Comparison of ENCODE assay signal across 15 mouse cellular contexts in genomic region chr6:100968080-100968856, GRCm38 (mm10).
A peak's percentile ranks its signal among the peaks of the same experiment; 100 is the strongest.
DNase-seq lines count a peak whose midpoint lies in the region; ATAC-seq and TF ChIP-seq lines count a peak whose summit lies in the region.
"Had no signal": no experiment of that assay in that cellular context is flagged by ENCODE, and none has a peak within 500 bp of the region (broad histone marks: within the 10 kb centered on the region; RNA-seq: fewer than 3 reads in every experiment).

No protein-coding gene starts in this region.

- H3K4me1 ChIP-seq in forebrain, postnatal 0 days (ENCODE audit: insufficient read depth): 0 out of 2 replicates have a peak, but pooled peaks cover 4% of the 10 kb centered on the region
- H3K4me1 ChIP-seq in forebrain, embryonic 15.5 days: peaks cover 4% of the 10 kb centered on the region; the same call in 1 of the 2 replicates
- no peaks in the 10 kb centered on the region for H3K4me1 ChIP-seq in lung, postnatal 0 days (ENCODE audit: insufficient read depth, low read depth, low read length)
- H3K4me1 ChIP-seq: midbrain, embryonic 15.5 days had no signal

- H3K9ac ChIP-seq in forebrain, postnatal 0 days: no peak overlapping the region
- H3K9ac ChIP-seq in forebrain, embryonic 15.5 days (replicated peaks): no peak overlapping the region
- H3K9ac ChIP-seq in lung, postnatal 0 days (replicated peaks; ENCODE audit: low read depth): no peak overlapping the region
- H3K9ac ChIP-seq: heart, embryonic 13.5 days; midbrain, embryonic 15.5 days had no signal

- no peaks in the 10 kb centered on the region for H3K27me3 ChIP-seq in forebrain, postnatal 0 days (ENCODE audit: insufficient read depth, low read length)
- no peaks in the 10 kb centered on the region for H3K27me3 ChIP-seq in forebrain, embryonic 15.5 days
- no peaks in the 10 kb centered on the region for H3K27me3 ChIP-seq in lung, postnatal 0 days (replicated peaks; ENCODE audit: insufficient read depth, low read length)
- H3K27me3 ChIP-seq: heart, embryonic 13.5 days; midbrain, embryonic 15.5 days had no signal

- H3K4me2 ChIP-seq in forebrain, postnatal 0 days (ENCODE audit: low read depth): no peak overlapping the region
- no peak overlapping the region for H3K4me2 ChIP-seq in forebrain, embryonic 15.5 days (replicated peaks)
- H3K4me2 ChIP-seq in lung, postnatal 0 days (replicated peaks; ENCODE audit: low read depth, low read length): no peak overlapping the region
- H3K4me2 ChIP-seq: heart, embryonic 13.5 days; midbrain, embryonic 15.5 days had no signal

- DNase-seq in forebrain, postnatal 0 days: peak; percentile 61
- DNase-seq in lung, postnatal 0 days (ENCODE audit: low spot score): peak; percentile 10
- DNase-seq in lung, postnatal 14 days: no peak
- peak; percentile 53 to 63 for DNase-seq in layer of hippocampus, adult 2 months (ENCODE audit: low spot score in 2 of 2)
- DNase-seq in right cerebral cortex, postnatal 25 days: peak; percentile 12
- DNase-seq in urinary bladder, adult 2 months (ENCODE audit: low spot score): no peak
- no peak for DNase-seq in ovary, postnatal 14 days (ENCODE audit: low spot score)
- DNase-seq: cerebellum, adult 18-20 months; heart, postnatal 4 days; lung, adult 2 months; thymus, postnatal 4 days had no signal

- peak overlapping the region; percentile 59 for H3K27ac ChIP-seq in forebrain, postnatal 0 days (ENCODE audit: low read depth, low read length)
- H3K27ac ChIP-seq in forebrain, embryonic 15.5 days (replicated peaks): no peak overlapping the region
- no peak overlapping the region for H3K27ac ChIP-seq in lung, postnatal 0 days (ENCODE audit: low read length)
- H3K27ac ChIP-seq in layer of hippocampus, adult 2 months: peak overlapping the region; percentile 85
- H3K27ac ChIP-seq: heart, embryonic 13.5 days; midbrain, embryonic 15.5 days had no signal

- no peaks in the 10 kb centered on the region for H3K36me3 ChIP-seq in forebrain, postnatal 0 days (ENCODE audit: insufficient read depth)
- no peaks in the 10 kb centered on the region for H3K36me3 ChIP-seq in forebrain, embryonic 15.5 days
- no peaks in the 10 kb centered on the region for H3K36me3 ChIP-seq in lung, postnatal 0 days (ENCODE audit: insufficient read depth, low read length)
- H3K36me3 ChIP-seq: heart, embryonic 13.5 days; midbrain, embryonic 15.5 days had no signal

- WGBS in forebrain, postnatal 0 days: 65% methylated on average over 12 of the region's 12 CpGs
- 79% methylated on average over 12 of the region's 12 CpGs for WGBS in forebrain, embryonic 15.5 days
- 60% methylated on average over 12 of the region's 12 CpGs for WGBS in lung, postnatal 0 days

- no peak overlapping the region for H3K4me3 ChIP-seq in forebrain, postnatal 0 days (ENCODE audit: low read depth, low read length)
- H3K4me3 ChIP-seq in forebrain, embryonic 15.5 days: no peak overlapping the region
- no peak overlapping the region for H3K4me3 ChIP-seq in lung, postnatal 0 days (ENCODE audit: low read depth, low read length)
- no peak overlapping the region for H3K4me3 ChIP-seq in layer of hippocampus, adult 2 months
- H3K4me3 ChIP-seq: erythroblast, embryonic 14.5 days; heart, embryonic 13.5 days; midbrain, embryonic 15.5 days had no signal

- ATAC-seq in forebrain, postnatal 0 days: peak; percentile 86
- no peak for ATAC-seq in forebrain, embryonic 15.5 days (replicated peaks)
- no peak; the same call in 1 of the 2 replicates for ATAC-seq in lung, postnatal 0 days
- ATAC-seq: midbrain, embryonic 15.5 days had no signal

- no peak for TF ChIP-seq CTCF in forebrain, postnatal 0 days (IDR thresholded peaks at IDR 0.05; ENCODE audit: low read depth)
- TF ChIP-seq CTCF in lung, postnatal 0 days (IDR thresholded peaks at IDR 0.05): no peak
- no peak for TF ChIP-seq CTCF in layer of hippocampus, adult 2 months (conservative IDR thresholded peaks at IDR 0.05)

- no peaks in the 10 kb centered on the region for H3K9me3 ChIP-seq in forebrain, postnatal 0 days (ENCODE audit: low read length)
- no peaks in the 10 kb centered on the region for H3K9me3 ChIP-seq in forebrain, embryonic 15.5 days
- no peaks in the 10 kb centered on the region for H3K9me3 ChIP-seq in lung, postnatal 0 days (ENCODE audit: low read length)
- H3K9me3 ChIP-seq: heart, embryonic 13.5 days; midbrain, embryonic 15.5 days had no signal

- TF ChIP-seq EP300 in lung, postnatal 0 days (IDR thresholded peaks at IDR 0.05): no peak

Comparison
In these comparisons a context has a peak if more than half of its experiments do, and no peak if none do; other contexts are left out.
1. DNase-seq: peak in forebrain, postnatal 0 days (single experiment), lung, postnatal 0 days (single experiment), layer of hippocampus, adult 2 months (2 of 2) and right cerebral cortex, postnatal 25 days (single experiment); none in lung, postnatal 14 days (single experiment), urinary bladder, adult 2 months (single experiment) and ovary, postnatal 14 days (single experiment).
2. H3K27ac ChIP-seq: peak in forebrain, postnatal 0 days (single experiment) and layer of hippocampus, adult 2 months (single experiment); none in forebrain, embryonic 15.5 days (single experiment) and lung, postnatal 0 days (single experiment).